Mouse (Mus musculus): ENCODE results near the gene Oxsr1.

DNA sequence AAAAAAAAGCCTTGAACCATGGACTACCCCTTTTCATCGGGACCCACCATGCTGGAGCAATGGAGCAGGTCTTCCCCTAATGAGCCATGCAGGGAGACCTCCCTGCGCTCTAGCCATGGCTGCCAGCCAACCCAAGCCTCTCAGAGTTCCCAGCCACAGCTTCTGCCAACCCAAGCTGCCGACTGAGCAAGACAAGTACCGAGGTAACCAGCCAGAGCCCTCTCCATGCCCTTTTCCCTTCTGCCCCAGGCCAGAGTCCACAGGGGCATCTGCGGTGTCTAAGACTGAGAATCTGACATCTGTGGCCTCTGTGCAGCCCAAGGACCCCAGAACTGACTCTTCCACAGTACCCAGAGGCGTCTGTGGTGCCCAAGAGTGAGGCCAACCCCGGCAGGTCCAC is 45.9 kb downstream of the Oxsr1 start:
- no peak for TF ChIP-seq CTCF (IDR thresholded peaks at IDR 0.05; ENCODE audit: borderline replicate concordance, extremely low read depth, insufficient read depth, insufficient read length)
- no peak for TF ChIP-seq POLR2A (IDR thresholded peaks at IDR 0.05; ENCODE audit: borderline replicate concordance, extremely low read depth, insufficient read depth, insufficient read length, poor library complexity, severe bottlenecking)

Data from brain, embryonic 14.5 days (tissue).